Mouse (Mus musculus) heart, postnatal 0 days (tissue): Measurements from ENCODE around the gene Ywhag. TPM values are rescaled to one million over a fixed set of nuclear protein-coding genes. Genes with fewer than 3 reads are reported as not detected.

Experiments used
- ATAC-seq: fragments of 200-750 bp; cut with Nextera tagmentation; 2 replicates; pipeline ENCODE4 v1.8.0; 2017; ENCODE audit warnings: low read depth, moderate number of reproducible peaks, moderate library complexity; ENCODE audit not compliant: insufficient read depth
- DNase-seq: peaks from one replicate; pipeline ENCODE4 v3.0.0-alpha.2; 2016; ENCODE audit warnings: low spot score
- H3K27ac ChIP-seq: fragments of 300-500 bp; sonication (generic); 2 replicates; pipeline ENCODE4 v1.5.1; 2014; ENCODE audit warnings: low read depth, mild to moderate bottlenecking
- H3K27me3 ChIP-seq: fragments of 300-500 bp; sonication (generic); 2 replicates; pipeline ENCODE4 v1.6.1; 2014; ENCODE audit warnings: low read length, mixed read lengths; ENCODE audit not compliant: control insufficient read depth, insufficient read depth
- H3K36me3 ChIP-seq: fragments of 300-500 bp; sonication (generic); replicated peaks from 2 replicates; pipeline ENCODE4 v1.6.1; 2014; ENCODE audit warnings: low read length, mixed read lengths; ENCODE audit not compliant: control insufficient read depth, insufficient read depth
- H3K4me1 ChIP-seq: fragments of 300-500 bp; sonication (generic); 2 replicates; pipeline ENCODE4 v1.6.1; 2014; ENCODE audit warnings: antibody characterized with exemption; ENCODE audit not compliant: control insufficient read depth, insufficient read depth
- H3K4me2 ChIP-seq: fragments of 300-500 bp; sonication (generic); 2 replicates; pipeline ENCODE4 v1.6.1; 2014; ENCODE audit warnings: low read depth, mild to moderate bottlenecking, low read length, moderate library complexity
- H3K4me3 ChIP-seq: fragments of 300-500 bp; sonication (generic); 2 replicates; pipeline ENCODE4 v1.5.1; 2014; ENCODE audit warnings: low read depth, low read length
- H3K9ac ChIP-seq: fragments of 300-500 bp; sonication (generic); replicated peaks from 2 replicates; pipeline ENCODE4 v1.6.1; 2014; ENCODE audit warnings: low read depth, low read length, mixed read lengths
- H3K9me3 ChIP-seq: fragments of 300-500 bp; sonication (generic); replicated peaks from 2 replicates; pipeline ENCODE4 v1.6.1; 2016; ENCODE audit warnings: low read length; ENCODE audit not compliant: control insufficient read depth
- CTCF ChIP-seq: IDR thresholded peaks from 2 replicates; pipeline ENCODE4 v1.5.1; 2016; ENCODE audit warnings: antibody characterized with exemption, control low read depth, low read depth
- EP300 ChIP-seq: IDR thresholded peaks from 2 replicates; pipeline ENCODE4 v1.6.1; 2016; ENCODE audit warnings: antibody characterized with exemption, low read depth
- WGBS: fragments of 180-500 bp; shearing (Covaris S2); extraction: QIAGEN DNeasy Blood & Tissue Kit; methylation state at CpG from one replicate; pipeline ENCODE4 v1.1.7; 2014; 5-methylcytosine and 5-hydroxymethylcytosine counted together
- polyA plus RNA-seq: library from polyadenylated mRNA; unstranded; fragments of >200 nt; fragmentation: Nextera tagmentation; extraction: Ambion mirVana; gene quantifications from 2 replicates; pipeline ENCODE4 v1.2.1, GENCODE M21; 2015
- total RNA-seq: library from RNA; depleted of rRNA; stranded (reverse); fragments of >200 nt; gene quantifications from 2 replicates; pipeline ENCODE4 v1.2.3, GENCODE M21; 2014; ENCODE audit warnings: low replicate concordance

Gene Ywhag
- total and polyA plus RNA-seq, 2 experiments from 2014 or later = 67.2 to 149 TPM

DNA sequence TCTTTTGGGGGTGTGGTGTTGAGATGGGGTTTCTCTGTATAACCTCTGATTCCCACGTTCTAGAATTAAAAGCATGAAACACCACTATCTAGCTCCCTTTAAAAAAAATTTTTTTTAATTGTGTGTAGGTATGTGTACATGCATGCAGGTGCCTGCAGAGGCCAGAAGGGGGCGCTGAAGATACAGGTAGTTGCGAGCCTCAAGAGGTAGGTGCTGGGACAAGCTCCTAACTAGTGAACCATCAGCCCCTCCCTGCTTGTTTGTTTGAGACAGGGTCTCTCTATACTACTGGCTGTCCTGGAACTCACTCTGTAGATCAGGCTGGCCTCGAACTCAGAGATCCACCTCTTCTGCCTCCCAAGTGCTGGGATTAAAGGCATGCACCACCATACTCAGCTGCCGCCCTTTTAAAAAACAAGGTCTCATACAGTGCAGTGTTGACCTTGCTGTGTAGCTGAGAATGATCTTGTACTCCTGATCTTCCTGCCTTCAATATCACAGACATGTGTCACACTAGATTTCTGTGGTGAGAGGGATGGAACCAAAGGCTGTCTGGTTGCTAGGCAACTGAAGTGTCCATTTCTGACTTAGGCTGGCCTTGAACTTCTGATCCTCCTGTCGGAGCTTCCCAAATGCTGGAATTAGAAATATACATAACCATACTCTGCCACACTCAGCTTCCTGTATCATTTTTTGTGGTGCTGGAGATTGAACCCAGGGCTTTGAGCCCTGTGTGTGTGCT, 32.9 kb downstream of the Ywhag start:
- no peak for ATAC-seq
- 55% methylated on average over 6 of the region's 6 CpGs for WGBS

DNA sequence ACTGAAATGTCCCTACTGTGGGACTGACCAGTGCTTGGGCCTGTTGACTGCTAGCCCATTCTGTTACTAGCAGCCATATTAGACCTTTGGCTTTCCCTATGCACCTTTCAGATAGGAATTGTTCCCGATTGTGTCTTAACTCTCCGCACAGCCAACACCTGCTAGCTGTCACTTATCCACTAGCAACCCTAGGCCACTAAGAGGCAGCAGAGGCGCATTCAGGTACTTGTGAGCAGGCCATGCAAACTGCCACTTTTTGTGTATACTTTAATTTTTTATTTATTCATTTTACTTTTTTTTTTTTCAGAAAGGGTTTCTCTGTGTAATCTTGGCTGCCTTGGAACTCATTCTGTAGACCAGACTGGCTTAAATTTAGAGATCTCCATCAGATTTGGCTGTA, 33.7 kb downstream of the Ywhag start:
- H3K4me1 ChIP-seq = peaks cover 4% of the 10 kb centered on the region; the same call in 1 of the 2 replicates
- H3K4me3 ChIP-seq = no peak overlapping the region
- DNase-seq (no peak), ATAC-seq (no peak)
- H3K36me3 ChIP-seq = no peaks in the 10 kb centered on the region
- TF ChIP-seq CTCF (peak; percentile 58), EP300 (no peak)
- no peak overlapping the region for H3K27ac ChIP-seq
- 69% methylated on average over 3 of the region's 3 CpGs for WGBS
- H3K27me3 ChIP-seq = no peaks in the 10 kb centered on the region
- H3K9ac ChIP-seq = no peak overlapping the region
- H3K9me3 ChIP-seq = no peaks in the 10 kb centered on the region
- H3K4me2 ChIP-seq = no peak overlapping the region

More for the DNA sequence above, 32.9 kb downstream of the Ywhag start:
- no peak for TF ChIP-seq EP300
- peak; percentile 20; the same call in 1 of the 2 replicates for TF ChIP-seq CTCF
- Histone ChIP-seq H3K4me3 (no peak overlapping the region), H3K4me2 (no peak overlapping the region), H3K4me1 (peaks cover 10% of the 10 kb centered on the region), H3K9ac (no peak overlapping the region), H3K9me3 (no peaks in the 10 kb centered on the region), H3K36me3 (no peaks in the 10 kb centered on the region), H3K27ac (no peak overlapping the region), H3K27me3 (no peaks in the 10 kb centered on the region)
- DNase-seq = no peak

DNA sequence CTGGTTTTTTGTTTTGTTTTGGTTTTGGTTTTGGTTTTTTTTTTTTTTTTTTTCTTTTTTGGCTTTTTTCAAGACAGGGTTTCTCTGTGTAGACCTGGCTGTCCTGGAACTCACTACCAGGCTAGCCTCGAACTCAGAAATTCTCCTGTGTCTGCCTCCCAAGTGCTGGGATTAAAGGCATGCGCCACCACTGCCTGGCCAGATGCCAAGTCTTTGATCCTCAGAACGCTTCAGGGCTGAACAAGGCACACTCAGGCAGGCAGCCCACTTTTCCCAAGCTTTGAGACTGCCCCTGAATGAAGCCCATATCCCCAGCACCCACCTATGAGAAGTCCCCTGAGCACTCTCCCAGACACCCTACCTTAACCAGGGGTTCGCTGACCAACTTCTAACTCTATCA, 34.6 kb downstream of the Ywhag start:
- no peak overlapping the region for H3K4me3 ChIP-seq
- H3K9me3 ChIP-seq = no peaks in the 10 kb centered on the region
- 50% methylated on average over 4 of the region's 4 CpGs for WGBS
- H3K27me3 ChIP-seq = no peaks in the 10 kb centered on the region
- no peak for ATAC-seq
- no peak for DNase-seq
- TF ChIP-seq EP300 (no peak), CTCF (no peak)
- no peak overlapping the region for H3K4me2 ChIP-seq
- H3K36me3 ChIP-seq = no peaks in the 10 kb centered on the region
- no peak overlapping the region for H3K9ac ChIP-seq
- no peak overlapping the region for H3K27ac ChIP-seq
- H3K4me1 ChIP-seq = no peaks in the 10 kb centered on the region

DNA sequence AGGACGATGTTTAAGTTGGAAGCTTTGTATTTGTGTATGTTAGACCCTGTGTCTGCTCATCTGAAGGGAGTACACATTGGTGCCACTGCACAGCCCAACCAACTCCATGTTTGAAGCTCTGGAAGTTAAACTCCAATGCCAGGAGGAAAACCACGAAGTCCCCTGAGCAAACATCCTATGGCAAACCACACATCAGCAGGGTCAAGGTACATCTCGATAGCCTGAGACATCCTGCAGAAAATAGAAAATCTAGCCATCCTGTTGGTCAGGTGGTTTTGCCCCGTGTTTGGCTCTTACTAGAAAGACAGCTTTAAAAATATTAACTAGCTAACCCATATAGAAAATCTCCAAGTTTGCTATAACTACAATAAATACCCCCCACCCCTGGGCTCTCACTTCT, 35.4 kb downstream of the Ywhag start:
- DNase-seq (no peak), ATAC-seq (no peak)
- Histone ChIP-seq H3K9ac (no peak overlapping the region), H3K9me3 (no peaks in the 10 kb centered on the region), H3K4me1 (no peaks in the 10 kb centered on the region), H3K27me3 (no peaks in the 10 kb centered on the region), H3K27ac (no peak overlapping the region), H3K4me3 (no peak overlapping the region), H3K4me2 (no peak overlapping the region), H3K36me3 (no peaks in the 10 kb centered on the region)
- TF ChIP-seq CTCF = no peak
- TF ChIP-seq EP300 = no peak
- WGBS = 78% methylated on average over 4 of the region's 4 CpGs

DNA sequence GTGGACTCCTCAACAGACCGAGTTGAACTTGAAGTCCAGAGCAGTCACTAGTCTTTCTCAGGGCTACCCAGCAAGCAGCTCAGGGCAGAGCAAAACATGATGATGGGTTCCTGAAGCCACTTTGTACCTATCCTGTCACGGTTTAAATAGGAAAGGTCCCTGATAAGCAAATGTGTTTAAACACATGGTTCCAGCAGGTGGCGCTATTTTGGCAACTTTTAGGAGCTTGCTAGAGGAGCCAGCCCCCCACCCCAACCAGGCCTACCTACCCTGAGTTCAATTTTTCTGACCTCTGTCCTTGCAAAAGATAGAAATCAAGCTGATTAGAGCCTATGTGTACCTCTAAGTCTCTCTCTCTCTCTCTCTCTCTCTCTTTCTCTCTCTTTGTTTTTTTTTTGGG, 36.4 kb downstream of the Ywhag start:
- TF ChIP-seq EP300 (no peak), CTCF (peak; percentile 55)
- H3K4me2 ChIP-seq = no peak overlapping the region
- H3K36me3 ChIP-seq = no peaks in the 10 kb centered on the region
- H3K27me3 ChIP-seq = no peaks in the 10 kb centered on the region
- WGBS = 9% methylated on average over 3 of the region's 3 CpGs
- no peaks in the 10 kb centered on the region for H3K4me1 ChIP-seq
- no peak overlapping the region for H3K27ac ChIP-seq
- ATAC-seq = no peak
- no peak overlapping the region for H3K4me3 ChIP-seq
- no peaks in the 10 kb centered on the region for H3K9me3 ChIP-seq
- DNase-seq = peak; percentile 74
- H3K9ac ChIP-seq = no peak overlapping the region

DNA sequence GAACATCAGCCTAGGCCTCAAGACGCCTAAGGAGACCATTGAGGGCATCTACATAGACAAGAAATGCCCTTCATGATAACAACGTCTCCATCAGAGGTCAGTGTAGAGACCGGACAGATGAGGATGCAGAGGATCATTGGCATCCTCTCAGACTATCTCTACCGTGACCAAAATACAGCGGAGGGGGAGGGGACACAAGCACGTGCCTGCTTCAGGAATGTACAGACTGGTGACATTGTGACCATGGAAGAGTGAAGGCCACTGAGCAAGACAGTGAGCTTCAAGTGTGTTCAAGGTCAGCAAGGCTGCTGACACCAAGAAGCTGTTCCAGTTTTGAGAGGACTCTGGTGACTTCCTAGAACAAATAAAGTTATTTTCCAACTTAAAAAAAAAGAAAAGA, 39.5 kb downstream of the Ywhag start:
- Histone ChIP-seq H3K27ac (0 out of 2 replicates have a peak overlapping the region, but pooled peaks have one; percentile 13), H3K9me3 (no peaks in the 10 kb centered on the region), H3K4me2 (no peak overlapping the region), H3K4me1 (no peaks in the 10 kb centered on the region), H3K9ac (no peak overlapping the region), H3K27me3 (no peaks in the 10 kb centered on the region), H3K4me3 (no peak overlapping the region), H3K36me3 (no peaks in the 10 kb centered on the region)
- WGBS = 50% methylated on average over 6 of the region's 6 CpGs
- peak; percentile 62 for DNase-seq
- peak; percentile 65; the same call in 1 of the 2 replicates for ATAC-seq
- peak; percentile 62; the same call in 1 of the 2 replicates for TF ChIP-seq EP300
- no peak for TF ChIP-seq CTCF
